Mouse (Mus musculus) CH12.LX (cell line): ENCODE results near the gene Scly.

ENCODE experiments used
- CHD2 ChIP-seq: IDR thresholded peaks from 2 replicates; pipeline ENCODE4 v1.6.1; 2011; ENCODE audit warnings: low read length, improper control_type of control experiment
- CTCF ChIP-seq, 2 experiments: IDR thresholded peaks in 1 of 2; conservative IDR thresholded peaks in 1 of 2; 2 replicates each; pipeline ENCODE4 v1.5.1; 2011 to 2012; ENCODE audit warnings: low read depth in 2 of 2, low read length in 2 of 2, improper control_type of control experiment in 1 of 2, inconsistent platforms in 1 of 2, mild to moderate bottlenecking in 1 of 2, moderate library complexity in 1 of 2
- EP300 ChIP-seq: IDR thresholded peaks from 2 replicates; pipeline ENCODE4 v1.6.1; 2011; ENCODE audit warnings: low read length, improper control_type of control experiment
- MXI1 ChIP-seq: IDR thresholded peaks from 2 replicates; pipeline ENCODE4 v1.6.1; 2011; ENCODE audit warnings: mild to moderate bottlenecking, low read depth, low read length, improper control_type of control experiment
- POLR2A ChIP-seq: IDR thresholded peaks from 2 replicates; pipeline ENCODE4 v1.6.1; 2011; ENCODE audit warnings: low read depth, mild to moderate bottlenecking, improper control_type of control experiment, low read length
- POLR2AphosphoS2 ChIP-seq: IDR thresholded peaks from 2 replicates; pipeline ENCODE4 v1.6.1; 2011; ENCODE audit warnings: low read depth, low read length, improper control_type of control experiment
- RCOR1 ChIP-seq: conservative IDR thresholded peaks from 2 replicates; pipeline ENCODE4 v1.6.1; 2012; ENCODE audit warnings: low read depth, mild to moderate bottlenecking, inconsistent platforms, low read length, improper control_type of control experiment
- SMC3 ChIP-seq: IDR thresholded peaks from 2 replicates; pipeline ENCODE4 v1.6.1; 2011; ENCODE audit warnings: low read depth, low read length, improper control_type of control experiment
- ZNF384 ChIP-seq: IDR thresholded peaks from 2 replicates; pipeline ENCODE4 v1.6.1; 2012; ENCODE audit warnings: low read depth, low read length, improper control_type of control experiment, inconsistent platforms

- TF ChIP-seq EP300 = no peak
- peak; percentile 98 for TF ChIP-seq MXI1
- no peak for TF ChIP-seq SMC3
- TF ChIP-seq CTCF (conservative IDR thresholded peaks at IDR 0.05 in 1 of 2, IDR thresholded peaks at IDR 0.05 in 1 of 2; ENCODE audit: low read depth in 2 of 2, low read length in 2 of 2) = no peak
- peak; percentile 89 for TF ChIP-seq POLR2A
- no peak for TF ChIP-seq RCOR1
- peak; percentile 9; the same call in 1 of the 2 replicates for TF ChIP-seq CHD2
- no peak for TF ChIP-seq POLR2AphosphoS2
- TF ChIP-seq ZNF384 = peak; percentile 100
These were observed 48.3 kb upstream of the Scly start, which contains the start of gene Ube2f for GRCm38 (mm10) chr1:91249564-91250414.
